Mouse (Mus musculus) midbrain, embryonic 11.5 days (tissue): Measurements from ENCODE around the gene Kifc5b. TPM values are rescaled to one million over a fixed set of nuclear protein-coding genes. Genes with fewer than 3 reads are reported as not detected.

ENCODE experiments used
- ATAC-seq: fragments of 200-750 bp; cut with Nextera tagmentation; 2 replicates; pipeline ENCODE4 v1.8.0; 2017; ENCODE audit warnings: moderate TSS enrichment, moderate library complexity; ENCODE audit not compliant: low FRiP score
- DNase-seq: peaks from one replicate; pipeline ENCODE4 v3.0.0; 2015; ENCODE audit warnings: low spot score; ENCODE audit errors: missing footprints
- H3K27ac ChIP-seq: fragments of 300-500 bp; sonication (generic); 2 replicates; pipeline ENCODE4 v1.5.1; 2014; ENCODE audit warnings: low read depth, low read length
- H3K27me3 ChIP-seq: fragments of 300-500 bp; sonication (generic); 2 replicates; pipeline ENCODE4 v1.6.1; 2014; ENCODE audit warnings: mild to moderate bottlenecking, low read length, moderate library complexity, mixed read lengths; ENCODE audit not compliant: control insufficient read depth, insufficient read depth
- H3K36me3 ChIP-seq: fragments of 300-500 bp; sonication (generic); 2 replicates; pipeline ENCODE4 v1.6.1; 2014; ENCODE audit warnings: mild to moderate bottlenecking, low read length, moderate library complexity, mixed read lengths; ENCODE audit not compliant: control insufficient read depth, insufficient read depth
- H3K4me1 ChIP-seq: fragments of 300-500 bp; sonication (generic); 2 replicates; pipeline ENCODE4 v1.6.1; 2014; ENCODE audit warnings: low read length; ENCODE audit not compliant: control insufficient read depth, insufficient read depth
- H3K4me2 ChIP-seq: fragments of 300-500 bp; sonication (generic); 2 replicates; pipeline ENCODE4 v1.6.1; 2014; ENCODE audit warnings: mild to moderate bottlenecking, moderate library complexity
- H3K4me3 ChIP-seq: fragments of 300-500 bp; sonication (generic); 2 replicates; pipeline ENCODE4 v1.5.1; 2014; ENCODE audit warnings: low read depth, low read length
- H3K9ac ChIP-seq: fragments of 300-500 bp; sonication (generic); 2 replicates; pipeline ENCODE4 v1.6.1; 2014; ENCODE audit warnings: low read length
- H3K9me3 ChIP-seq: fragments of 300-500 bp; sonication (generic); 2 replicates; pipeline ENCODE4 v1.6.1; 2016; ENCODE audit warnings: low read length; ENCODE audit not compliant: control insufficient read depth
- WGBS: fragments of 180-500 bp; shearing (Covaris S2); extraction: QIAGEN DNeasy Blood & Tissue Kit; methylation state at CpG from one replicate; pipeline ENCODE4 v1.1.7; 2014; 5-methylcytosine and 5-hydroxymethylcytosine counted together
- polyA plus RNA-seq: library from polyadenylated mRNA; unstranded; fragments of >200 nt; fragmentation: Nextera tagmentation; extraction: Ambion mirVana; gene quantifications from 2 replicates; pipeline ENCODE4 v1.2.1, GENCODE M21; 2014

The Kifc5b gene
- polyA plus RNA-seq, 1 experiment from 2014 or later = 6.4 TPM

DNA sequence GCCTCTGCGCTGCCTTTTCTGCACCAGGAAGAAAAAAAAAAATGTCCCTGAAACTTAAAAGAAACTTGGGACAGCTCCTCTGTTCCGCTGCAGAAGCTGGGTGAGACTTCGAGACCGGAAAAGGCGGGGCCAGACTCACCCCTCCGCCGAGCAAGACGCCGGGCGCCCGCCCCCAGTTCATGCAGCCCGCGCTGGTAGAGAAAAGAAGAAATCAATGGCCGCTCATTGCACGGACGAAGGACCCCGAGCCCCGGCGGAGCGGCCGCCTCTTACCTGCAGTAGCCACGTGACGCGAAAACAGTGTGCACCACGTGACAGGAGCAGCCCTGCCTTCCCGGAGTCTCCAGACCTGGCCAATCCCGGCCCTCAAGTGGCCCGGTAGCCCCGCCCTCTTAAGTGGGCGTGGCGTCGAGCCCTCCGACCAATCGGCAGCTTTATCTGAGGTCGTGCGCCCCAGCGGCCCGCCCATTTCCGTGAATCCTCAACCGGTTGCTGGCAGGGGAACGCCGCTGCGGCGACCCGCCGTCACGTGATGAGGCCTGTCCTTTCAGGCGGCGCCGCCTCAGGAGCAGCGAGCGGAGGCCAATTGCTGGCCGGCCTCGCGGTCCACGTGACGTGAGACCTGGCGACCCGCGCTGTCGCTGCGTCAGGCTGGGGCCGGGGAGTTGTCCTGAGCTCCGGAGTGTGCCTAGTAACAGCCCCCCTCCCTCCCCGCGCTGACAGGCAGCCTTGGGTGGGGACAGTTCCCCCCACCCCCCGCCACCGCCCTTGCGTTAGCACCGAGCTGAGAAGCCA lies 22.5 kb downstream of the Kifc5b start, which contains the start of gene Cuta:
Cuta (minus strand) TSS at position 392 of the 795 bp plus-strand sequence.
- Histone ChIP-seq H3K4me3 (peak within 1 kb of the TSS; percentile 67), H3K9ac (peak within 1 kb of the TSS; percentile 77), H3K9me3 (no peaks in the 10 kb centered on the region), H3K4me1 (peaks cover 27% of the 10 kb centered on the region), H3K27me3 (no peaks in the 10 kb centered on the region), H3K4me2 (peak within 1 kb of the TSS; percentile 98), H3K27ac (peak within 1 kb of the TSS; percentile 88), H3K36me3 (peaks cover 4% of the 10 kb centered on the region)
- DNase-seq (peak; percentile 100), ATAC-seq (peak; percentile 95)
- WGBS = under 1% methylated on average over 68 of the region's 70 CpGs

GRCm38 (mm10) chr17:26939973-26940300 lies 23.0 kb downstream of the Kifc5b start:
- Histone ChIP-seq H3K36me3 (peaks cover 4% of the 10 kb centered on the region), H3K4me2 (peak overlapping the region; percentile 98), H3K9me3 (no peaks in the 10 kb centered on the region), H3K4me3 (peak overlapping the region; percentile 67), H3K4me1 (peaks cover 27% of the 10 kb centered on the region), H3K27me3 (no peaks in the 10 kb centered on the region), H3K27ac (peak overlapping the region; percentile 88), H3K9ac (peak overlapping the region; percentile 67)
- DNase-seq (peak; percentile 94), ATAC-seq (peak; percentile 0; the same call in 1 of the 2 replicates)
- WGBS = 4% methylated on average over 3 of the region's 3 CpGs

- peak; percentile 92 for DNase-seq
- Histone ChIP-seq H3K27ac (peak within 1 kb of the TSS; percentile 88), H3K9me3 (no peaks in the 10 kb centered on the region), H3K4me3 (peak within 1 kb of the TSS; percentile 67), H3K9ac (peak within 1 kb of the TSS; percentile 74), H3K27me3 (no peaks in the 10 kb centered on the region), H3K4me1 (peaks cover 35% of the 10 kb centered on the region), H3K4me2 (peak within 1 kb of the TSS; percentile 98), H3K36me3 (no peaks in the 10 kb centered on the region)
- WGBS = 1% methylated on average over 22 of the region's 24 CpGs
- no peak for ATAC-seq
These were observed 24.3 kb downstream of the Kifc5b start, which contains the start of gene Syngap1 for GRCm38 (mm10) chr17:26941031-26941789. Gene Syngap1, plus strand, starts transcription at chr17:26941253.

DNA sequence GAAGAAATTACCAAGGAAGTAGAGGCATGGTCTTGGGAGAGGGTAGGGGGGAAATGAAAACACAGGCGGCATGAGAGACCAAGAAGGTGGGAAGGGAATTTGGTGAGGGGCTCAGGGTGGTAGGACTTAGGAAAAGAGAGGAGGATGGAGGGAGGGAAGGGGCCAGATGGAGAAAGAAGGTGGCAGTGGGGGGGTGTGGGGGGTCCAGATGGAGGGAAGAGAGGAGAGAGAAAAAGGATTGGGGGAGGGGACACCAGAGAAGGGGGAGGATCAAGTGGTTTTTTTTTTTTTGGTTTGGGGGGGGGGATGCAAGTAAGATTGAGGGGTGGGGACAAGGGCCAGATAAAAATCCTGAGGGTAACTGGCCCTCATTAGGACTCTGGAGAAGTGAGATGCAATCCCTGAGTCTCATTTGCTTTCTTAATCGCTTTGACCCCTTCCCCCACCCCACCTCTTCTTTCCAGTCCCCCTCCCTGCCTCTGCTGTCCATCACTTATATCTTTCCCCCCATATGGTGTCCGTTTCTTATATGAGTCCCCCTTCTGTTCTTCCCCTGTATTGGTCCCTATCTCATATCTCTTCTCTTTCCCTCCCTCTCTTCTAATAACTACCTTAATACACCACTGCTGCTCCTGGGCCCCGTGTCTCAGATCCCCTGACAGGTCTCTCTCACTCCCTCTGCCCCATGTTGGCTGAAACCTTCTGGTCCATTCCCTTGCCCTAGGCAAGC lies 25.1 kb downstream of the Kifc5b start:
- peak overlapping the region; percentile 66 for H3K4me2 ChIP-seq
- H3K27me3 ChIP-seq = no peaks in the 10 kb centered on the region
- WGBS = 7% methylated on average over 4 of the region's 4 CpGs
- H3K9me3 ChIP-seq = no peaks in the 10 kb centered on the region
- H3K4me1 ChIP-seq = peaks cover 43% of the 10 kb centered on the region
- peak overlapping the region; percentile 37 for H3K4me3 ChIP-seq
- DNase-seq (peak; percentile 89), ATAC-seq (no peak)
- H3K27ac ChIP-seq = peak overlapping the region; percentile 88
- H3K36me3 ChIP-seq = no peaks in the 10 kb centered on the region
- H3K9ac ChIP-seq = peak overlapping the region; percentile 74

GRCm38 (mm10) chr17:26945824-26946495 lies 29.1 kb downstream of the Kifc5b start:
- peak overlapping the region; percentile 28 for H3K4me3 ChIP-seq
- DNase-seq = peak; percentile 83
- no peaks in the 10 kb centered on the region for H3K9me3 ChIP-seq
- H3K27ac ChIP-seq = peak overlapping the region; percentile 52
- no peaks in the 10 kb centered on the region for H3K36me3 ChIP-seq
- ATAC-seq = no peak
- peaks cover 53% of the 10 kb centered on the region for H3K4me1 ChIP-seq
- peak overlapping the region; percentile 71 for H3K9ac ChIP-seq
- H3K27me3 ChIP-seq = no peaks in the 10 kb centered on the region
- peak overlapping the region; percentile 78 for H3K4me2 ChIP-seq
- WGBS = 19% methylated on average over 13 of the region's 13 CpGs

GRCm38 (mm10) chr17:26946567-26946966 lies 29.7 kb downstream of the Kifc5b start:
- Histone ChIP-seq H3K27me3 (no peaks in the 10 kb centered on the region), H3K27ac (peak overlapping the region; percentile 52), H3K36me3 (no peaks in the 10 kb centered on the region), H3K9ac (peak overlapping the region; percentile 71), H3K9me3 (no peaks in the 10 kb centered on the region), H3K4me2 (peak overlapping the region; percentile 78), H3K4me3 (peak overlapping the region; percentile 28), H3K4me1 (peaks cover 57% of the 10 kb centered on the region)
- DNase-seq (peak; percentile 94), ATAC-seq (peak; percentile 36)
- WGBS = under 1% methylated on average over 35 of the region's 37 CpGs

DNA sequence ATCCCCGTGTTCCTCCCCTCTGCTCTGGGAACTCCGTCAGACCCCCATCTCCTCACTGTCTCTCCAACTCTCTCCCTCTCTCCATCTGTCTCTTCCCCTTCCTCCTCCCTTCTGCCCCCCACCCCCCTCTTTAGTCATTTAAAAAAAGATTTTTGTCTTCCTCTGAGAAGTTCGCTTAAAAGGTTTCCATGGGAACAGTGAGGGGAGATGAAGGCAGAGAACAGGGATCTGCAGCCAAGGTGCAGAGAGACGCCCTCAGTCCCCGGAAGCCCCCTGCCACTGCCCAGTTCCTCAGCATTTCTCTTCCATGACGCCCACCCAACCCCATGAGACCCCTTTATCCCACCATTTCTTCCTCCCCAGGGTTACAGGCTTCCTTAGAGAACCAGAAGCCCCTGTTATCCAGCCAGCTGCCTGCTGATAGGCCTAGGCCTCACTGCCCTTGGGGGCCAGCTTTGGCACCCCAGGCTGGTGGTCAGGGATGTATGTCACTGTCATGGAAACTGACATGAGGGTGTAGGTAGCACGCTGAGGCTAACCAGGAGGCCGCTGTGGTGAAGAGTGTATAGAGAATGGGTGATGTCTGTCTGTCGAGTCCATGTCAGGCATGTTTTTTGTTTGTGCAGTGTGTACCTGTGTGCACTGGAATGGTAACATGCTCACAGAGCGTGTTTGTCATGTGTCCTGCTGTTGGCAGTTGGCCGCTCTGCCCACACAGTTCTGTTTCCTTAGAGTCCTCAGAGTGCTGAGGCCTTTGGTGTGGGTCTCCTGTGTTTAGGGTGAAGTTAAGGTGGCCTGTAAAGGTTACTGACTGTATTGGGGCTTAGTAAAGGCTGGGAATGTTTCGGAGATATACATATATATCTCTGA lies 30.6 kb downstream of the Kifc5b start:
- Histone ChIP-seq H3K27me3 (no peaks in the 10 kb centered on the region), H3K27ac (peak overlapping the region; percentile 52), H3K9ac (peak overlapping the region; percentile 71; the same call in 1 of the 2 replicates), H3K36me3 (no peaks in the 10 kb centered on the region), H3K4me1 (peaks cover 60% of the 10 kb centered on the region), H3K4me2 (peak overlapping the region; percentile 78), H3K4me3 (peak overlapping the region; percentile 28), H3K9me3 (no peaks in the 10 kb centered on the region)
- peak; percentile 91 for DNase-seq
- no peak for ATAC-seq
- 26% methylated on average over 12 of the region's 12 CpGs for WGBS
